Mouse (Mus musculus): ENCODE data around the gene Tnk2.

The Tnk2 gene

GRCm38 (mm10) chr16:32658743-32659171, 15.1 kb downstream of the Tnk2 start:
- no peak for DNase-seq (ENCODE audit: extremely low read depth, low read depth, low spot score)

- DNase-seq (ENCODE audit: extremely low read depth, low read depth, low spot score), result no peak
These were observed 15.7 kb downstream of the Tnk2 start for GRCm38 (mm10) chr16:32659385-32659784.

GRCm38 (mm10) chr16:32660095-32660494, 16.4 kb downstream of the Tnk2 start:
- DNase-seq (ENCODE audit: extremely low read depth, low read depth, low spot score), result no peak

GRCm38 (mm10) chr16:32660557-32661321, 17.1 kb downstream of the Tnk2 start:
- DNase-seq (ENCODE audit: extremely low read depth, low read depth, low spot score), result peak; percentile 78

- no peak for DNase-seq (ENCODE audit: extremely low read depth, low read depth, low spot score)
These were observed 17.8 kb downstream of the Tnk2 start for GRCm38 (mm10) chr16:32661493-32661921.

GRCm38 (mm10) chr16:32662372-32662771, 18.7 kb downstream of the Tnk2 start:
- DNase-seq (ENCODE audit: extremely low read depth, low read depth, low spot score), result no peak

- no peak for DNase-seq (ENCODE audit: extremely low read depth, low read depth, low spot score)
These were observed 19.7 kb downstream of the Tnk2 start for GRCm38 (mm10) chr16:32663231-32663858.

- no peak for DNase-seq (ENCODE audit: extremely low read depth, low read depth, low spot score)
These were observed 20.5 kb downstream of the Tnk2 start for GRCm38 (mm10) chr16:32664211-32664610.

- DNase-seq (ENCODE audit: extremely low read depth, low read depth, low spot score), result no peak
These were observed 22.4 kb downstream of the Tnk2 start for GRCm38 (mm10) chr16:32665851-32666665.

- DNase-seq (ENCODE audit: extremely low read depth, low read depth, low spot score), result no peak
These were observed 23.2 kb downstream of the Tnk2 start for GRCm38 (mm10) chr16:32666671-32667551.

GRCm38 (mm10) chr16:32667552-32667872, 23.8 kb downstream of the Tnk2 start:
- DNase-seq (ENCODE audit: extremely low read depth, low read depth, low spot score), result no peak

GRCm38 (mm10) chr16:32668030-32668429, 24.4 kb downstream of the Tnk2 start:
- no peak for DNase-seq (ENCODE audit: extremely low read depth, low read depth, low spot score)

GRCm38 (mm10) chr16:32668472-32668871, 24.8 kb downstream of the Tnk2 start:
- DNase-seq (ENCODE audit: extremely low read depth, low read depth, low spot score), result no peak

GRCm38 (mm10) chr16:32669243-32669642, 25.6 kb downstream of the Tnk2 start:
- DNase-seq (ENCODE audit: extremely low read depth, low read depth, low spot score), result no peak

- DNase-seq (ENCODE audit: extremely low read depth, low read depth, low spot score), result no peak
These were observed 26.9 kb downstream of the Tnk2 start for GRCm38 (mm10) chr16:32670354-32671124.

GRCm38 (mm10) chr16:32671206-32671887, 27.7 kb downstream of the Tnk2 start:
- DNase-seq (ENCODE audit: extremely low read depth, low read depth, low spot score), result no peak

GRCm38 (mm10) chr16:32672250-32672649, 28.6 kb downstream of the Tnk2 start:
- no peak for DNase-seq (ENCODE audit: extremely low read depth, low read depth, low spot score)

GRCm38 (mm10) chr16:32672861-32673560, 29.3 kb downstream of the Tnk2 start:
- DNase-seq (ENCODE audit: extremely low read depth, low read depth, low spot score), result peak; percentile 47
